Mouse (Mus musculus) limb, embryonic 12.5 days (tissue): ENCODE data around the gene Angptl8. TPM values are rescaled to one million over a fixed set of nuclear protein-coding genes. Genes with fewer than 3 reads are reported as not detected.

Experiments
- ATAC-seq: fragments of 200-750 bp; cut with Nextera tagmentation; 2 replicates; pipeline ENCODE4 v1.8.0; 2017; ENCODE audit warnings: low read depth, moderate TSS enrichment; ENCODE audit not compliant: insufficient number of reproducible peaks, insufficient read depth, low FRiP score, low TSS enrichment
- H3K27ac ChIP-seq: fragments of 300-500 bp; sonication (generic); 2 replicates; pipeline ENCODE4 v1.5.1; 2016; ENCODE audit warnings: mild to moderate bottlenecking, moderate library complexity
- H3K27me3 ChIP-seq: fragments of 300-500 bp; sonication (generic); 2 replicates; pipeline ENCODE4 v1.6.1; 2016; ENCODE audit warnings: mild to moderate bottlenecking, moderate library complexity
- H3K36me3 ChIP-seq: fragments of 300-500 bp; sonication (generic); 2 replicates; pipeline ENCODE4 v1.6.1; 2016; ENCODE audit warnings: mild to moderate bottlenecking, moderate library complexity
- H3K4me1 ChIP-seq: fragments of 300-500 bp; sonication (generic); replicated peaks from 2 replicates; pipeline ENCODE4 v1.6.1; 2016
- H3K4me2 ChIP-seq: fragments of 300-500 bp; sonication (generic); 2 replicates; pipeline ENCODE4 v1.6.1; 2016; ENCODE audit warnings: mild to moderate bottlenecking, moderate library complexity
- H3K4me3 ChIP-seq: fragments of 300-500 bp; sonication (generic); replicated peaks from 2 replicates; pipeline ENCODE4 v1.5.1; 2016; ENCODE audit warnings: mild to moderate bottlenecking
- H3K9ac ChIP-seq: fragments of 300-500 bp; sonication (generic); replicated peaks from 2 replicates; pipeline ENCODE4 v1.6.1; 2016; ENCODE audit warnings: mild to moderate bottlenecking, moderate library complexity
- H3K9me3 ChIP-seq: fragments of 300-500 bp; sonication (generic); 2 replicates; pipeline ENCODE4 v1.6.1; 2016; ENCODE audit warnings: mild to moderate bottlenecking, moderate library complexity
- WGBS: fragments of 180-500 bp; shearing (Covaris S2); methylation state at CpG from one replicate; pipeline ENCODE4 v1.1.7; 2016; 5-methylcytosine and 5-hydroxymethylcytosine counted together
- polyA plus RNA-seq: library from polyadenylated mRNA; unstranded; fragments of >200 nt; fragmentation: Nextera tagmentation; extraction: Ambion mirVana; gene quantifications from 2 replicates; pipeline ENCODE4 v1.2.1, GENCODE M21; 2016

Gene Angptl8
- polyA plus RNA-seq, 1 experiment from 2014 or later = 0.99 TPM

DNA sequence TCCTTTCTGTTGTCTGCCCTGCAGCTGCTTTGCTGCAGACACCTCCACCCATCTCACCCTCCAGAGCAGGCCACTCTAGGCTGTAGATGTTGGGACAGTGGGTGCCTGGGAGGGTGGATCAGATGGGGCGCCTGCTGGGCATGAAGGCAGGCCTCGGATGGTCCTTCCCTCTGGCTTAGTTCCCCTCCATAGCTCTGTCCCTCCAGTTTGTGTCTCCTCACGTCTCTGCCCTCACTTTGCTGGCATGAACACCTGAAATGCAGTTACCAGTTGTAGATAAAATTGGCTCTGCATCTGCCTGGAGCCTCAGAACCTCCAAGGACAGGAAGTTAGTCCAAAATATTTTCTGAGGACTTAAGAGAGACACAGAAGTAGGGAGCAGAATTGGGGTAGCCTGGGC, 38.4 kb upstream of the Angptl8 start:
- Histone ChIP-seq H3K4me1 (peaks cover 39% of the 10 kb centered on the region), H3K9me3 (no peaks in the 10 kb centered on the region), H3K9ac (no peak overlapping the region; the same call in 1 of the 2 replicates), H3K4me2 (peak overlapping the region; percentile 66), H3K27ac (peak overlapping the region; percentile 97), H3K27me3 (no peaks in the 10 kb centered on the region), H3K4me3 (peak overlapping the region; percentile 82), H3K36me3 (peaks cover 62% of the 10 kb centered on the region)
- no peak for ATAC-seq
- WGBS = 57% methylated on average over 3 of the region's 3 CpGs

DNA sequence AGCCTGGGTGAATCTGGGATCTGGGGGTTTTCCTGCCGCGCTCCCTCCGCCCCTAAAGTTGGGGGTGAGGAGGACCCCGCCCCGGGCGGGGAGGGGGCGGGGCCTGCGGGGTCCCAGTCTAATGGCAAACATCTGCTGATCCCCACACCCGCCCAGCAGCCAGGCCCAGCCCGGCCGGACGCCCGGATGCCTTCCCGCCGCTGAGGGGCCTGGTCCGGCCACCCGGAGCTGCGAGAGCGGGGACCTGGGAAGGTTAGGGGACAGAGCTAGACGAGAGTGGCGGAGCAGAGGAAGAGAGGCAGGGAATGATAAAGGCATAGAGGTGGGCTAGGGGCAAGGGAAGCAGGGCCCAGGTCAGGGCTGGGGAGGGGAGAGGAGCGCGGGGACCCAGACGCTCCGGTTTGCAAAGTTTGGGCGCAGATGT, 37.4 kb upstream of the Angptl8 start:
- under 1% methylated on average over 26 of the region's 26 CpGs for WGBS
- Histone ChIP-seq H3K4me3 (peak overlapping the region; percentile 82), H3K4me2 (peak overlapping the region; percentile 66), H3K27ac (peak overlapping the region; percentile 97), H3K4me1 (peaks cover 33% of the 10 kb centered on the region), H3K9ac (peak overlapping the region; percentile 83), H3K9me3 (no peaks in the 10 kb centered on the region), H3K27me3 (no peaks in the 10 kb centered on the region), H3K36me3 (peaks cover 61% of the 10 kb centered on the region)
- ATAC-seq = peak; percentile 73

DNA sequence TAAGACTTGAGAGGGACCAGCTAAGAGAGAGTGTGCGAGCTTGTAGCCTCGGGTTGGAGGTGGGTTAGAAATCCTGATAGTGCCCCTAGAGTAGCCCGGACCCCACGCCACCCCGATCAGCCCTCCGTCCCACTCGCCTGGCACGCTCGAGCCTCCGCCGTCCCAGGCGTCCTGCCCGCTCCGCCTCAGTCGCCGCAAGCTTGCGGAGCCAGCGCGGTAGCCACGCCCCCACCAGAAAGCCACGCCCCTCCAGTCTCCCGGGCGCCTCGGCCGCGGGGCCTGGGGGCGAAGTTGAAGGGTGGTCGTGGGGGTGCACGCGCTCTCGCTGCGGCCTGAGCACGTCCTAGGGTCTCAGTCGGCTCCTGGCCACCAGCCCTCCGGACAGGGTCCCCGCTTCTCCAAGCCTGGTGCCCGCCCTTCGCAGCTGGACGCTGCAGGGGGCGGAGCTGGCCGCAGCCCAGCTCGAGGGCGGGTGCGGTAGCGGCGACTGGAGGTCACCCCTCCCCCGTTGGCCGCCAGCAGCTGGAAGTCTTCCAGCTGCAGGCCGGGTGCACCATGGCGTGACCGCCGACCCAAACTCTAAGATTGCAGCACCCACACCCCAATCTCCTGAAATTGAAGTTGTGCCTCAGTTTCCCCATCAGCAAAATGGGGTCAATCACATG, 36.8 kb upstream of the Angptl8 start, which contains the start of gene Kank2:
Gene Kank2 (minus strand): TSS at position 400 of the 665 bp plus-strand sequence.
- Histone ChIP-seq H3K4me1 (peaks cover 32% of the 10 kb centered on the region), H3K9me3 (no peaks in the 10 kb centered on the region), H3K27me3 (no peaks in the 10 kb centered on the region), H3K27ac (peak within 1 kb of the TSS; percentile 97), H3K36me3 (peaks cover 61% of the 10 kb centered on the region), H3K9ac (peak within 1 kb of the TSS; percentile 83), H3K4me2 (peak within 1 kb of the TSS; percentile 66), H3K4me3 (peak within 1 kb of the TSS; percentile 82)
- under 1% methylated on average over 52 of the region's 52 CpGs for WGBS
- ATAC-seq = peak; percentile 80

DNA sequence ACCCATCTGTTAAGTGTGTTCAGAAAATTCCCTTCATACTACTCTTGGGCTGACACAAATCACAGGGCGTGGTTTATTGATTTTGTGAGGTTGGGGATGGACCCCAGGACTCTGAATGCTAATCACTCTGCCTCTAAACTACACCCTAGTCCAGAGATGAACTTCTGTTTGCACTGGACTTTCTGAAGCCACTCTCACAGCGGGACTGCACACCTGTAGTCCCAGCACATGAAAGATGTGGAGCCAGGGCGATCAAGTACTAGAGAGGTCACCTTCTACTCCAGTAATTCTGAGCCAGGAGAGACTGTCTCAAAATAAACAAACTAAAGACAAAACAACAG, 36.3 kb upstream of the Angptl8 start:
- Histone ChIP-seq H3K4me1 (peaks cover 32% of the 10 kb centered on the region), H3K36me3 (peaks cover 61% of the 10 kb centered on the region), H3K27ac (peak overlapping the region; percentile 97), H3K4me2 (peak overlapping the region; percentile 66), H3K4me3 (peak overlapping the region; percentile 82), H3K27me3 (no peaks in the 10 kb centered on the region), H3K9ac (peak overlapping the region; percentile 83), H3K9me3 (no peaks in the 10 kb centered on the region)
- ATAC-seq = no peak
- 54% methylated on average over 3 of the region's 3 CpGs for WGBS

DNA sequence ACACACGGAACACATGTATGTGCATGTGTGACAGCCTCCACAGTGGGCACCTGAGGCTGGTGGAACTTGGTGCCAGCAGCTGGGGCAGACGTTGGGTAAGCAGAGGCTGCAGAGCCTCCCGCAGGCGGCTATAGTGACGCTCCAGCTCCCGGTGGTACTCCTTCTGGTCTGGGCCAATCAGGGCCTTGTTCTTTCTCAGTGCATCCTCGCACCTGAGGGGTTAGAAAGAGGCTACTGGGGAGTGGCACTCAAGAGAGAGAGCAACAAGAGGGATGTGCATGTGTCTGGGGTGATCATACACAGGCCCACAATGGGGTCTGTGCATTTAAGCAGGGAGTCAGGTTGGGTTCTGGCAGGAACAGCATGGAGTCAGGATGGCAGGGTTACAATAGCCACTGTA, 34.2 kb upstream of the Angptl8 start:
- Histone ChIP-seq H3K4me1 (peaks cover 24% of the 10 kb centered on the region), H3K4me3 (no peak overlapping the region), H3K27me3 (no peaks in the 10 kb centered on the region), H3K4me2 (no peak overlapping the region), H3K27ac (no peak overlapping the region), H3K36me3 (peaks cover 47% of the 10 kb centered on the region), H3K9ac (no peak overlapping the region; the same call in 1 of the 2 replicates), H3K9me3 (no peaks in the 10 kb centered on the region)
- no peak for ATAC-seq
- WGBS = 77% methylated on average over 7 of the region's 7 CpGs

DNA sequence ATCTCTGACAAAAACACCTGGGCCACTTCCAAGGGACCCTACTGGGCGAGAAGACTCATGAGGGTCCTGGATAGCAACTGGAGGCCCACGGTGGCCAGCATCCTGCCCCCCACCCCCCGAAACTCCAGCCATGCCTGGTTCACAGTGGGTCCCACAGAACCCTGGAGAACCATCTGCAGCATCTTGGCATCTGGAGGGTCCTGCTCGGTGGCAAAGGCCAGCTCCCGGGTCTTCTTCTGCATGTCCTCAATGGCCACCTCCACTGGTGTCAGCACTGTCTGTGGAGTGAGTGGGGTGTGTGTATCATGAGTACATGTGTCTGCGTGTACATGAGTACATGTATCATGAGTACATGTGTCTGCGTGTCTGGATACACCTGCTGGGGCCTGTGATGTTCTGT, 33.7 kb upstream of the Angptl8 start:
- ATAC-seq = no peak
- no peaks in the 10 kb centered on the region for H3K27me3 ChIP-seq
- no peak overlapping the region for H3K27ac ChIP-seq
- H3K4me2 ChIP-seq = no peak overlapping the region
- H3K4me3 ChIP-seq = no peak overlapping the region
- no peak overlapping the region for H3K9ac ChIP-seq
- H3K36me3 ChIP-seq = peaks cover 44% of the 10 kb centered on the region
- no peaks in the 10 kb centered on the region for H3K9me3 ChIP-seq
- peaks cover 20% of the 10 kb centered on the region for H3K4me1 ChIP-seq
- 93% methylated on average over 7 of the region's 7 CpGs for WGBS

DNA sequence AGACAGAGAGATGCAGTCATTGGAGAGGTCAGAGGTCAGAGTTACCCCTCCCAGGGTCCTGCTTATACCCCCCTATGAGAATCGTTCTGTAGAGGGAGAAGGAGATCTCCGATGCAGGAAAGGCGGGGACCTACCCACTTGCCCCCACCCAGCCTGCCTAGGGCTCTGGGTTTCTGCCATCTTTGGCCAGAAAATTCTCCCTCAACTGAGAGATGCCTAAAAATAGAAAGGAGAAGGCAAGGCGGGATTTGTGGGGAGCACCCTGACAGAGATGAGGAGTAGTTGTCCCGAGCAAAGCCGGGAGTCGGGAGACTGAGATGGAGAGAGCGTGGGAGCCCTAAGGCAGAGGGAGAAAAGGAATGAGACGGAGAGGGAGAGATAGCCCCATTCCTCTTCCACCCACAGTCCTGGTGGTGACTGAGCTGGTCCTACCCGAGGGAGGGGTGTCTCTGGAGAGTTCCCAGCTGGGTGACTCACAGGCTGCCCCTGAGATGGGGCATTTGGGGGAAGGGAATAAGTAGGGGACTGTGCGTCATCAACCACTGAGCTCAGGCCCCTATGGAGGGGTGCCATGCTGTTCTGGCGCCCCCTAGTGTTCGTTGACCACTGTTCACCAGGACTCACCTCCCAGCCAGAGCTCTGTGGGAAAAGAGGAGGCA, 31.2 kb upstream of the Angptl8 start:
- H3K27me3 ChIP-seq = no peaks in the 10 kb centered on the region
- peaks cover 4% of the 10 kb centered on the region; the same call in 1 of the 2 replicates for H3K4me1 ChIP-seq
- ATAC-seq = peak; percentile 89
- no peak overlapping the region for H3K4me3 ChIP-seq
- H3K9me3 ChIP-seq = no peaks in the 10 kb centered on the region
- H3K36me3 ChIP-seq = peaks cover 62% of the 10 kb centered on the region
- H3K27ac ChIP-seq = no peak overlapping the region
- no peak overlapping the region for H3K9ac ChIP-seq
- H3K4me2 ChIP-seq = no peak overlapping the region
- 49% methylated on average over 13 of the region's 13 CpGs for WGBS

DNA sequence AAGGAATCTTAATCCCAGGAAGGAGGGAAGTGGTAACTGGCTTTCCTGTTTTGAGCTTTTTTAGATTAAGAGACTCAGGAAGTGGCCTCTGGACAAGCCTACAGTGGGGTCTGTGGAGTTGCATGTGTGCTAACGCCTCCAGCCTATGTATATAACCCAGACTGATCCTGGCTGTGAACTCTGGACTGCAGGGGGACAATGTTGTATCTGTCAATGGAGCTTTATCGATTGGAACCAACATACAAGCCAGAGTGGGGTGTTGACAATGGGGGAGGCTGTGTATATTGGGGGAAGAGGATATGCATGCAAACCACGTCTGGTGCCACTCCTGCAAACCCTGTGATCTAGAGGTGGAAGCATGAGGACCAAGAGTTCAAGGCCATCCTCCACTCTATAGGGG, 28.9 kb upstream of the Angptl8 start:
- 70% methylated on average over 3 of the region's 3 CpGs for WGBS
- no peak for ATAC-seq
- Histone ChIP-seq H3K4me2 (no peak overlapping the region), H3K4me1 (peaks cover 4% of the 10 kb centered on the region; the same call in 1 of the 2 replicates), H3K4me3 (no peak overlapping the region), H3K9ac (no peak overlapping the region), H3K27ac (no peak overlapping the region), H3K27me3 (no peaks in the 10 kb centered on the region), H3K9me3 (no peaks in the 10 kb centered on the region), H3K36me3 (peaks cover 65% of the 10 kb centered on the region)

DNA sequence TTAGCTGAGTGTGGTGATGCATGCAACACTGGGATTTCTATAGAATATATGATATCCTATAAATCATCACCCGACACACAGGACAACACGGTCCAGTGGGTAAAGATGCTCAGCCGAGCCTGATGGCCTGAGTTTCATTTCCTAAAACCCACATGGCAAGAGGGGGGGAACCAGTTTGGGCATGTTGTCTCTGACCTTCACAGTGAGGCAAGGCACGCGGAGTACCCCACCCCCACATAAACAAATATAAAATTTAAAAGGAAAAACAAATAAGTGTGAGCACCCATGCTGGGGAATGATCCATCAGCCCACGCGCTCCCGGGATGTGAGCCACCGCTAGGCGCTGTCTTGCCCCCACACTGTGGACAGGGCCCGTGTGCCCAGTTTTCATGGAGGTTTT, 28.3 kb upstream of the Angptl8 start:
- H3K27me3 ChIP-seq = no peaks in the 10 kb centered on the region
- peaks cover 4% of the 10 kb centered on the region; the same call in 1 of the 2 replicates for H3K4me1 ChIP-seq
- no peak overlapping the region for H3K9ac ChIP-seq
- H3K4me2 ChIP-seq = no peak overlapping the region
- H3K36me3 ChIP-seq = peaks cover 65% of the 10 kb centered on the region
- no peaks in the 10 kb centered on the region for H3K9me3 ChIP-seq
- 87% methylated on average over 11 of the region's 11 CpGs for WGBS
- no peak for ATAC-seq
- no peak overlapping the region for H3K4me3 ChIP-seq
- no peak overlapping the region for H3K27ac ChIP-seq

DNA sequence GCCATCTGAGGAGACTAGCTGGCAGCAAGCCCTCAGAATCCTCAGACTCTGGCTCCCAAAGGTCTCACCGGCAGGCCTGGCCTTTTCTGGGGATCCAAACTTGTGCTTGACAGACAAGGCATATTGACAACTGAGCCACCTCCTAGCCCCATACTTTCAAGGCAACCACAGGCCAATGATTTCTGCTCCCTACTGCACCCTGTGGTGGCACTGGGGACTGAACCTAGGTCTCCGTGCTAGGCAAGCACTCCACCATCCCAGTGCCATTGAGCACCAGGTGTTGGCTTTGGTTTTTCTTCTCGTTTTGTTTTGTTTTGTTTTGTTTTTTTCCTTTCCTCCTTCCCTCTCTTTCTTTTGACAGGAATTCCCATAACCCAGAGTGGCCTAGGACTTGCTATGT, 26.7 kb upstream of the Angptl8 start:
- H3K4me2 ChIP-seq = no peak overlapping the region
- no peak for ATAC-seq
- 69% methylated on average over 3 of the region's 3 CpGs for WGBS
- H3K36me3 ChIP-seq = peaks cover 66% of the 10 kb centered on the region
- H3K4me3 ChIP-seq = no peak overlapping the region
- H3K27me3 ChIP-seq = no peaks in the 10 kb centered on the region
- H3K9me3 ChIP-seq = no peaks in the 10 kb centered on the region
- no peak overlapping the region for H3K9ac ChIP-seq
- peaks cover 4% of the 10 kb centered on the region; the same call in 1 of the 2 replicates for H3K4me1 ChIP-seq
- no peak overlapping the region for H3K27ac ChIP-seq

DNA sequence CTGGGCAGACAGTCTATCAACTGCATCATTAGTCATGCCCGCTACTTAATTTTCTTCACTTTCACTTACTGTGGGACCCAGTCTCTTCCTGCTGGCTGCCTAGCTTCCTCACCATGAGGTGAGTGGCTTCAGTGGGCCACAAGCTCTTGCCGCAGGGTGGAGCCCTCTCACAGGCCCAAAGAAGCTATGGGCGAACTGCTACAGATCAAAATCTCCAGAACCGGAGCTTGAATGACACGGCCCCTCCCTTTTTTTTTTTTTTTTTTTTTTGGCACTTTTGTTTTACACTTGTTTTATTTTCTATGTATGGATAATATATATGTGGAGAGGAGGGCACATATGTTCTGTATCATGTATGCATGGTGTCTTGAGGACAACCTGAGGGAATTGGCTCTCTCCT, 24.1 kb upstream of the Angptl8 start:
- WGBS = 89% methylated on average over 5 of the region's 5 CpGs
- Histone ChIP-seq H3K4me1 (no peaks in the 10 kb centered on the region), H3K27me3 (no peaks in the 10 kb centered on the region), H3K36me3 (peaks cover 81% of the 10 kb centered on the region), H3K27ac (no peak overlapping the region), H3K9me3 (no peaks in the 10 kb centered on the region), H3K4me3 (no peak overlapping the region), H3K9ac (no peak overlapping the region), H3K4me2 (no peak overlapping the region)
- no peak for ATAC-seq
